Mouse (Mus musculus) intestine, embryonic 15.5 days (tissue): ENCODE measurements around the gene Cadm3. TPM values are rescaled to one million over a fixed set of nuclear protein-coding genes. Genes with fewer than 3 reads are reported as not detected.

Experiments used
- polyA plus RNA-seq: library from polyadenylated mRNA; unstranded; fragments of >200 nt; fragmentation: Nextera tagmentation; extraction: Ambion mirVana; gene quantifications from 2 replicates; pipeline ENCODE4 v1.2.1, GENCODE M21; 2015

Gene Cadm3
- polyA plus RNA-seq, 1 experiment from 2014 or later, result 2.2 TPM

Other genes with a start within 250 kb of the Cadm3 start
- gene Olfr1408, start 230.3 kb downstream of the Cadm3 start, polyA plus RNA-seq, result not detected in 2 replicates
- not detected in 2 replicates for gene Olfr1406, start 177.1 kb downstream of the Cadm3 start, polyA plus RNA-seq
- not detected in 2 replicates for gene Olfr218, start 169.9 kb downstream of the Cadm3 start, polyA plus RNA-seq
- not detected in 2 replicates for gene Olfr1404, start 155.3 kb downstream of the Cadm3 start, polyA plus RNA-seq
- gene Fcer1a, start 140.5 kb downstream of the Cadm3 start, polyA plus RNA-seq, result 0.23 TPM in 1 of 2 replicates, not detected in the other
- not detected in 2 replicates for gene Olfr418, start 101.7 kb downstream of the Cadm3 start, polyA plus RNA-seq
- not detected in 2 replicates for gene Mptx2, start 89.9 kb downstream of the Cadm3 start, polyA plus RNA-seq
- 2.1 and 2.6 TPM in 2 replicates for gene Ackr1, start 33.9 kb downstream of the Cadm3 start, polyA plus RNA-seq
- gene Aim2, start 16.8 kb downstream of the Cadm3 start, polyA plus RNA-seq, result 3.7 and 4.4 TPM in 2 replicates
- 0.10 and 0.16 TPM in 2 replicates for gene Ifi206, start 123.3 kb upstream of the Cadm3 start, polyA plus RNA-seq
- not detected in 2 replicates for gene Ifi214, start 168.3 kb upstream of the Cadm3 start, polyA plus RNA-seq
- gene Ifi213, start 231.6 kb upstream of the Cadm3 start, polyA plus RNA-seq, result 0.14 and 0.24 TPM in 2 replicates